Mouse (Mus musculus): ENCODE data around the gene Itgb2l. TPM values are rescaled to one million over a fixed set of nuclear protein-coding genes. Genes with fewer than 3 reads are reported as not detected.
"Not testable (repeated sequence)": the region's sequence is repeated elsewhere in the genome, so short reads cannot be mapped to it uniquely, and the experiment has no call there.

Itgb2l gene
- total RNA-seq (2021) (not detected), polyA plus RNA-seq (2012; rRNA removed) (not detected in 2 replicates)
- long read RNA-seq, result 0 reads

- DNase-seq, result no peak
Measured at GRCm38 (mm10) chr16:96443468-96443867, at the start of gene Itgb2l. TSS of gene Itgb2l (minus strand) at chr16:96443619.

GRCm38 (mm10) chr16:96491530-96491929 is 48.1 kb upstream of the Itgb2l start:
- DNase-seq, result no peak

GRCm38 (mm10) chr16:96488038-96488437 is 44.6 kb upstream of the Itgb2l start:
- DNase-seq, result no peak

GRCm38 (mm10) chr16:96487007-96487684 is 43.7 kb upstream of the Itgb2l start:
- no peak for DNase-seq

- no peak for DNase-seq
Measured at GRCm38 (mm10) chr16:96481791-96482190, 38.4 kb upstream of the Itgb2l start.

- DNase-seq, result no peak
Measured at GRCm38 (mm10) chr16:96474185-96474584, 30.8 kb upstream of the Itgb2l start.

- no peak for DNase-seq
Measured at GRCm38 (mm10) chr16:96472816-96473215, 29.4 kb upstream of the Itgb2l start.

- DNase-seq, result no peak
Measured at GRCm38 (mm10) chr16:96472361-96472760, 28.9 kb upstream of the Itgb2l start.

- no peak for DNase-seq
Measured at GRCm38 (mm10) chr16:96469640-96470039, 26.2 kb upstream of the Itgb2l start.

- DNase-seq, result peak; percentile 23
Measured at GRCm38 (mm10) chr16:96468698-96469097, 25.3 kb upstream of the Itgb2l start.

GRCm38 (mm10) chr16:96468011-96468410 is 24.6 kb upstream of the Itgb2l start:
- no peak for DNase-seq

- DNase-seq, result peak; percentile 63
Measured at GRCm38 (mm10) chr16:96467445-96467844, 24.0 kb upstream of the Itgb2l start, which contains the start of gene Pcp4. TSS of gene Pcp4 (plus strand) at chr16:96467606.

- no peak for DNase-seq
Measured at GRCm38 (mm10) chr16:96460788-96461187, 17.4 kb upstream of the Itgb2l start.

- DNase-seq, result no peak
Measured at GRCm38 (mm10) chr16:96459356-96459755, 15.9 kb upstream of the Itgb2l start.

GRCm38 (mm10) chr16:96457612-96458011 is 14.2 kb upstream of the Itgb2l start:
- no peak for DNase-seq

GRCm38 (mm10) chr16:96454086-96454485 is 10.7 kb upstream of the Itgb2l start:
- DNase-seq, result no peak

- DNase-seq, result not testable (repeated sequence)
Measured at GRCm38 (mm10) chr16:96450871-96451270, 7.5 kb upstream of the Itgb2l start.

- DNase-seq, result no peak
Measured at GRCm38 (mm10) chr16:96441826-96442225, 1.6 kb downstream of the Itgb2l start.

GRCm38 (mm10) chr16:96440871-96441270 is 2.5 kb downstream of the Itgb2l start:
- DNase-seq, result no peak

- no peak for DNase-seq
Measured at GRCm38 (mm10) chr16:96439682-96440081, 3.7 kb downstream of the Itgb2l start.

GRCm38 (mm10) chr16:96438946-96439345 is 4.5 kb downstream of the Itgb2l start:
- DNase-seq, result no peak

- no peak for DNase-seq
Measured at GRCm38 (mm10) chr16:96434024-96434785, 9.2 kb downstream of the Itgb2l start.

GRCm38 (mm10) chr16:96433266-96433665 is 10.2 kb downstream of the Itgb2l start:
- no peak for DNase-seq
